Mouse (Mus musculus) kidney, adult 11 months (tissue): ENCODE results near the gene Hs3st3a1.

Experiments
- DNase-seq: peaks from one replicate; pipeline ENCODE4 v3.0.0; 2022

Gene Hs3st3a1

GRCm38 (mm10) chr11:64559388-64559787, 124.3 kb downstream of the Hs3st3a1 start:
- DNase-seq: no peak

- no peak for DNase-seq
These were observed 125.3 kb downstream of the Hs3st3a1 start for GRCm38 (mm10) chr11:64560471-64560870.

GRCm38 (mm10) chr11:64562771-64563170, 127.6 kb downstream of the Hs3st3a1 start:
- DNase-seq: no peak
